Mouse (Mus musculus): ENCODE results near the gene Hoxc4.

GRCm38 (mm10) chr15:103010847-103011555, 7.7 kb upstream of the Hoxc4 start:
- no peak for TF ChIP-seq ZC3H11A (IDR thresholded peaks at IDR 0.05; ENCODE audit: borderline replicate concordance, low read depth, low read length)
- TF ChIP-seq HCFC1 (IDR thresholded peaks at IDR 0.05; ENCODE audit: borderline replicate concordance, insufficient read depth, low read length), result no peak
